Mouse (Mus musculus) E14TG2a.4 (cell line): ENCODE measurements around the gene Eef1e1.

Experiments used
- CTCF ChIP-seq: conservative IDR thresholded peaks from 2 replicates; pipeline ENCODE4 v1.5.1; 2014; ENCODE audit warnings: low read length
- NANOG ChIP-seq: IDR thresholded peaks from 2 replicates; pipeline ENCODE4 v1.6.1; 2014; ENCODE audit warnings: borderline replicate concordance, low read length, mixed read lengths
- POU5F1 ChIP-seq: IDR thresholded peaks from 2 replicates; pipeline ENCODE4 v1.6.1; 2014; ENCODE audit warnings: low read length, borderline replicate concordance

GRCm38 (mm10) chr13:38657865-38658264 lies 993 bp downstream of the Eef1e1 start:
- no peak for TF ChIP-seq CTCF
- TF ChIP-seq POU5F1, result no peak
- TF ChIP-seq NANOG, result no peak
